ENCODE assay signal across 8 mouse cellular contexts in genomic region chr2:4542629-4543416, GRCm38 (mm10).
DNase-seq lines count a peak whose midpoint lies in the region; ATAC-seq lines count a peak whose summit lies in the region.

No protein-coding gene starts in this region.

- no peak for DNase-seq in lung, postnatal 14 days
- peak; percentile 84 for DNase-seq in heart, postnatal 4 days
- peak; percentile 69 for DNase-seq in midbrain, embryonic 14.5 days
- no peak for DNase-seq in spleen, postnatal 4 days (ENCODE audit: low spot score in 2 of 2)
- no peak for DNase-seq in left cerebral cortex, adult 11 months (ENCODE audit: low spot score)
- DNase-seq in thymus, adult 18-20 months, result no peak

- H3K9ac ChIP-seq in lung, embryonic 15.5 days, result no peak overlapping the region
- H3K9ac ChIP-seq in forebrain, embryonic 16.5 days (replicated peaks; ENCODE audit: low read depth, low read length), result no peak overlapping the region
- H3K9ac ChIP-seq in midbrain, embryonic 14.5 days (replicated peaks; ENCODE audit: low read length), result no peak overlapping the region

- peaks cover 4% of the 10 kb centered on the region; the same call in 1 of the 2 replicates for H3K36me3 ChIP-seq in lung, embryonic 15.5 days
- H3K36me3 ChIP-seq in forebrain, embryonic 16.5 days (ENCODE audit: control insufficient read depth, insufficient read depth), result no peaks in the 10 kb centered on the region
- peaks cover 39% of the 10 kb centered on the region for H3K36me3 ChIP-seq in midbrain, embryonic 14.5 days (ENCODE audit: control insufficient read depth, insufficient read depth, low read length)

- H3K27ac ChIP-seq in lung, embryonic 15.5 days, result no peak overlapping the region
- peak overlapping the region; percentile 17; the same call in 1 of the 2 replicates for H3K27ac ChIP-seq in forebrain, embryonic 16.5 days (ENCODE audit: low read length)
- H3K27ac ChIP-seq in midbrain, embryonic 14.5 days (replicated peaks; ENCODE audit: low read depth, low read length), result peak overlapping the region; percentile 77

- H3K4me2 ChIP-seq in lung, embryonic 15.5 days, result no peak overlapping the region
- no peak overlapping the region for H3K4me2 ChIP-seq in forebrain, embryonic 16.5 days (ENCODE audit: low read length)
- no peak overlapping the region for H3K4me2 ChIP-seq in midbrain, embryonic 14.5 days (ENCODE audit: low read length)

- ATAC-seq in lung, embryonic 15.5 days (ENCODE audit: borderline replicate concordance, extremely low read depth, low FRiP score, low TSS enrichment), result 0 out of 2 replicates have a peak, but pooled peaks have one; percentile 6
- no peak for ATAC-seq in forebrain, embryonic 16.5 days
- ATAC-seq in midbrain, embryonic 14.5 days (ENCODE audit: low FRiP score, low TSS enrichment), result peak; percentile 21; the same call in 1 of the 2 replicates

- H3K9me3 ChIP-seq in lung, embryonic 15.5 days, result no peaks in the 10 kb centered on the region
- H3K9me3 ChIP-seq in forebrain, embryonic 16.5 days (ENCODE audit: control insufficient read depth, low read length), result no peaks in the 10 kb centered on the region
- no peaks in the 10 kb centered on the region for H3K9me3 ChIP-seq in midbrain, embryonic 14.5 days (ENCODE audit: control insufficient read depth, low read length)

- H3K4me1 ChIP-seq in lung, embryonic 15.5 days, result peaks cover 10% of the 10 kb centered on the region; the same call in 1 of the 2 replicates
- peaks cover 15% of the 10 kb centered on the region for H3K4me1 ChIP-seq in forebrain, embryonic 16.5 days (replicated peaks; ENCODE audit: control insufficient read depth, insufficient read depth, low read length)
- H3K4me1 ChIP-seq in midbrain, embryonic 14.5 days (ENCODE audit: control insufficient read depth, insufficient read depth, low read length), result peaks cover 40% of the 10 kb centered on the region

- no peak overlapping the region for H3K4me3 ChIP-seq in lung, embryonic 15.5 days
- no peak overlapping the region for H3K4me3 ChIP-seq in forebrain, embryonic 16.5 days (replicated peaks; ENCODE audit: low read length)
- H3K4me3 ChIP-seq in midbrain, embryonic 14.5 days (replicated peaks; ENCODE audit: low read depth, low read length), result no peak overlapping the region

- 64% methylated on average over 11 of the region's 11 CpGs for WGBS in lung, embryonic 15.5 days
- 38% methylated on average over 11 of the region's 11 CpGs for WGBS in forebrain, embryonic 16.5 days
- 21% methylated on average over 11 of the region's 11 CpGs for WGBS in midbrain, embryonic 14.5 days

- no peaks in the 10 kb centered on the region for H3K27me3 ChIP-seq in lung, embryonic 15.5 days
- no peaks in the 10 kb centered on the region for H3K27me3 ChIP-seq in forebrain, embryonic 16.5 days (replicated peaks; ENCODE audit: control insufficient read depth, insufficient read depth, low read length)
- no peaks in the 10 kb centered on the region for H3K27me3 ChIP-seq in midbrain, embryonic 14.5 days (ENCODE audit: control insufficient read depth, insufficient read depth, low read length)

Comparison
In these comparisons a context has a peak if more than half of its experiments do, and no peak if none do; other contexts are left out.
1. DNase-seq: peak in heart, postnatal 4 days (single experiment) and midbrain, embryonic 14.5 days (single experiment); none in lung, postnatal 14 days (single experiment), spleen, postnatal 4 days (0 of 2), left cerebral cortex, adult 11 months (single experiment) and thymus, adult 18-20 months (0 of 2).